Mouse (Mus musculus) G1E (cell line): ENCODE data around the gene 4931428F04Rik. TPM values are rescaled to one million over a fixed set of nuclear protein-coding genes. Genes with fewer than 3 reads are reported as not detected.
A peak's percentile ranks its signal among the peaks of the same experiment; 100 is the strongest.

Experiments
- ATAC-seq: 2 replicates; pipeline ENCODE4 v1.8.0; 2016; ENCODE audit warnings: mild to moderate bottlenecking; ENCODE audit not compliant: insufficient number of reproducible peaks, poor library complexity, low FRiP score, severe bottlenecking; ENCODE audit errors: extremely low read depth
- DNase-seq: peaks from one replicate; pipeline ENCODE4 v3.0.0; 2012; ENCODE audit warnings: low spot score
- H3K27me3 ChIP-seq: 2 replicates; pipeline ENCODE4 v1.6.1; 2012; ENCODE audit warnings: mild to moderate bottlenecking, low read length, inconsistent platforms; ENCODE audit not compliant: insufficient read depth
- H3K36me3 ChIP-seq: replicated peaks from 2 replicates; pipeline ENCODE3; 2012; ENCODE audit warnings: mild to moderate bottlenecking, inconsistent platforms
- H3K4me1 ChIP-seq: 2 replicates; pipeline ENCODE4 v1.6.1; 2012; ENCODE audit warnings: low read depth, low read length, inconsistent platforms, mixed read lengths; ENCODE audit not compliant: insufficient read depth
- H3K4me3 ChIP-seq: 2 replicates; pipeline ENCODE4 v1.5.1; 2012; ENCODE audit warnings: low read depth, mild to moderate bottlenecking, inconsistent platforms, low read length, moderate library complexity, mixed read lengths
- H3K9me3 ChIP-seq: replicated peaks from 2 replicates; pipeline ENCODE4 v1.6.1; 2012; ENCODE audit warnings: inconsistent platforms
- CTCF ChIP-seq: IDR thresholded peaks from 2 replicates; pipeline ENCODE4 v1.5.1; 2012; ENCODE audit warnings: low read depth, low read length, inconsistent platforms, mixed read lengths
- GATA1 ChIP-seq: IDR thresholded peaks from 2 replicates; pipeline ENCODE4 v1.6.1; 2012; ENCODE audit warnings: borderline replicate concordance, low read length, inconsistent platforms, mixed read lengths
- GATA2 ChIP-seq: IDR thresholded peaks from 2 replicates; pipeline ENCODE4 v1.6.1; 2012; ENCODE audit warnings: low read depth, low read length, inconsistent platforms, borderline replicate concordance
- POLR2AphosphoS5 ChIP-seq: IDR thresholded peaks from 2 replicates; pipeline ENCODE4 v1.6.1; 2012; ENCODE audit warnings: low read depth, low read length, inconsistent platforms; ENCODE audit not compliant: insufficient replicate concordance
- TAL1 ChIP-seq: conservative IDR thresholded peaks from 2 replicates; pipeline ENCODE4 v1.6.1; 2012; ENCODE audit warnings: low read depth, low read length, inconsistent platforms, mixed read lengths
- polyA plus RNA-seq: library from polyadenylated mRNA; stranded (reverse); fragments of >175 nt; gene quantifications from 2 replicates; pipeline ENCODE4 v1.2.3, GENCODE M21; 2012
- total RNA-seq, 2 experiments: library from RNA; stranded (forward) in 1 of 2; stranded (reverse) in 1 of 2; fragments of 200-1000 nt in 1 of 2; fragments of >200 nt in 1 of 2; fragmentation: Nextera tagmentation in 1 of 2; gene quantifications; 2 replicates each; pipeline ENCODE4 v1.2.3; 2014 to 2017

Gene 4931428F04Rik
- total and polyA plus RNA-seq, 3 experiments: 2.0 to 9.0 (median 2.6) TPM

DNA sequence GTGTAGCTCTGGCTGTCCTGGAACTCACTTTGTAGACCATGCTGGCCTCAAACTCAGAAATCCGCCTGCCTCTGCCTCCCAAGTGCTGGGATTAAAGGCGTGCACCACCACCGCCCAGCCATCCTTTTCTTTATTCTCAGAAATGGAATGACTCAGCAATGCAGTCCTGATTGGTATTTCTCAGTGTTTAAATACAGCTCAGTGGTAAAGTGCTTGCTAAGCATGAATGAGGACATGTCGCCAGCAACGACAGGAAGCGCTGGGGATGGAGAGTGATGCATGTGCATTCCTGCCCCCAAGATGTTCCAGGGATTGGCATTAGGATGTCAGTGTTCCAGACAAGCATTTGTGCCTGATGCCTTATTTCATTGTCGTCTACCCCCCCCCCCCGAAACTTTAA, 13.7 kb upstream of the 4931428F04Rik start:
- H3K27me3 ChIP-seq: no peaks in the 10 kb centered on the region
- H3K4me3 ChIP-seq: no peak overlapping the region
- H3K4me1 ChIP-seq: peaks cover 75% of the 10 kb centered on the region
- no peak for ATAC-seq
- no peaks in the 10 kb centered on the region; the same call in 1 of the 2 replicates for H3K9me3 ChIP-seq
- DNase-seq: no peak
- peaks cover 98% of the 10 kb centered on the region for H3K36me3 ChIP-seq
- TF ChIP-seq CTCF: no peak
- TF ChIP-seq GATA2: no peak
- TF ChIP-seq TAL1: no peak
- TF ChIP-seq POLR2AphosphoS5: no peak
- TF ChIP-seq GATA1: no peak

DNA sequence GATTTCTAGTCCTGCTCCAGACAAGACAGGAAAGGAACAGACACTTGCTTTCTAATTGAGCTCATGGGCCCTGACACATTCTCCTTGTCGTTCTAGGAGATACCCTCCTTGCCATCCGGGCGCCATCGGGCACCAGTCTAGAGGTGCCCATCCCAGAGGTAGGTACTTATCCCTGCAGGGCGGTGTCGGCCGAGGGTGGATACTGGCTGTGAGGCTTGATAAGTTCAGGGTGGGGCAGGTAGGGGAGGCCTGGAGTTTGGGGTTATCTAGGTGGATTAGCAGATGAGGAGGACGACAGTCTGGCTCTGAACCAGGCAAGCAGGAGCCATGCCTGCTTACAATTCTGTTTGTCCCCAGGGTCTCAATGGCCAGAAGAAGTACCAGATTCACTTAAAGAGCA, 10.3 kb upstream of the 4931428F04Rik start:
- DNase-seq: no peak
- ATAC-seq: no peak
- Histone ChIP-seq H3K4me1 (peaks cover 87% of the 10 kb centered on the region), H3K9me3 (no peaks in the 10 kb centered on the region; the same call in 1 of the 2 replicates), H3K36me3 (peaks cover 70% of the 10 kb centered on the region), H3K27me3 (no peaks in the 10 kb centered on the region), H3K4me3 (peak overlapping the region; percentile 45; the same call in 1 of the 2 replicates)
- TF ChIP-seq CTCF (no peak), TAL1 (no peak), POLR2AphosphoS5 (no peak), GATA1 (no peak), GATA2 (no peak)

DNA sequence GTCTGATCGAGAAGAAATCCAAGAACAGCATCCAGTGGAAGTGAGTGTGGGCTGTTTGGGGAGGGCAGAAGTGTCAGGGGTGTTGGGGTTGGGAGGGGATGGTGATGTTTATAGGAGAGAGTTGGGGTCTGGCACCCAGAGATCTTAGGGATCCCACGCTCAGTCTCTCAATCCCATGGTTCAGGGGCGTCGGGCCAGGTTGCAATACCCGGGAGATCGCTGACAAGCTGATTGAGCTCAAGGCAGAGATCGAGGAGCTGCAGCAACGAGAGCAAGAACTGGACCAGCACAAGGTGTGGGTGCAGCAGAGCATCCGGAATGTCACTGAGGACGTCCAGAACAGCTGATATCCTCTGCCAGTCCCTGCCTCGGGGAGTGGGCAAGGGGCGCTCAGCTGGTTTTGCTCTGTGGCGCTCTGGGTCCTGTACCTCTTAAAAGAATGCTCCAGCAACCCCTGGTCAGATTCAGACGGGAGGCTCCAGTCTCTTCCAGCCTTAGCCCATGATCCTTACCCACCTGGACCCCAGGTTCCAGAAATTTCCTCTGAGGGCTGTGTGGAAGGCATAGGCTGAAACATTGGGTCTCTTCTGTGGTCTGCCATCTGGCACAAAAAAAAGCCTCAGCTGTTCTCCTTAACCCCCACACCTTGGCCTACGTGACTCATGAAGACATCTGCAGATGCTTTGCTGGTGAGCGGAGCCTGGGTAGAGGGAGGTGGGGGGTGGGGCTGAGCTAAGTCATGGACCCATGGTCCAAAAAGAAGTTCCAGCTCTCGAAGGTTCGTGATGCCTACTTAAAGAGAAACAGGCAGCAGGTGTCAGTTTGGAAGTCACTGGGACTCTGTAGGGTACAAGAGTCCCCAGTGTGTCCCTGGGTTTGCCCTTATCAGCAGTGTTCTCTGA, 8.9 kb upstream of the 4931428F04Rik start:
- Histone ChIP-seq H3K4me3 (peak overlapping the region; percentile 98), H3K4me1 (peaks cover 73% of the 10 kb centered on the region), H3K9me3 (no peaks in the 10 kb centered on the region; the same call in 1 of the 2 replicates), H3K36me3 (peaks cover 58% of the 10 kb centered on the region), H3K27me3 (no peaks in the 10 kb centered on the region)
- TF ChIP-seq CTCF (no peak), POLR2AphosphoS5 (no peak), TAL1 (no peak), GATA2 (no peak), GATA1 (no peak)
- DNase-seq (no peak), ATAC-seq (0 out of 2 replicates have a peak, but pooled peaks have one; percentile 11)

DNA sequence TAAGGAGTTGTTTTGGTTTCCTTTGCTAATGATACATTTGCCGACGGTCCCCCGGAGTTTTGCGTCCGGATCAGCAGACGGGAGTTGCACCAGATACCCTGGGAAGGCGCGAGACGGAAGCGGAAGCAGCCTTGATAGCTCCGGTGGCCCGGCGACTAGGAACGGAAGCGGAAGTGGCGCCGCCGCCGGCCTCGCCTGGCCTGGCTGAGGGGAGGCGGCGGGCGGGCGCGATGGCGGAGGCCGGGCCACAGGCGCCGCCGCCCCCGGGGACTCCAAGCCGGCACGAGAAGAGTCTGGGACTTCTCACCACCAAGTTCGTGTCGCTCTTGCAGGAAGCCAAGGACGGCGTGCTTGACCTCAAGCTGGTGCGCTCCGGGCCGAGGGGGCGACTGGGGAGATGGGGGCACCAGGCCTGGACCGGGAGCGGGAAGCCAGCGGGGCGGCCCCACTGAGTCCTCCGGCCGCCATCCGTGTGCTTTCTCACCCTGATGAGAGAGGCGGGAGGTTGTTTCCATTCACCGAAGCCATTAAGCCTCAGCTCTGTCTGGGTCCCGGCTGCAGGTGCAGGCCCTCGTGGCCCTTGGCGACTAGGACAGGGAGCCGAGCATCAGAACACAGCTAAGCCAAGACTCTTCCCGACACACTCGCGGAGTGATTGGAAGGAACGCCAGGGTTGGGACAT, 8.0 kb upstream of the 4931428F04Rik start, which contains the start of gene E2f4:
Gene E2f4 (plus strand): TSS at position 153 of the 682 bp plus-strand sequence.
- Histone ChIP-seq H3K4me1 (peaks cover 64% of the 10 kb centered on the region), H3K9me3 (no peaks in the 10 kb centered on the region), H3K4me3 (peak within 1 kb of the TSS; percentile 98), H3K36me3 (peaks cover 53% of the 10 kb centered on the region), H3K27me3 (no peaks in the 10 kb centered on the region)
- ATAC-seq (peak; percentile 86), DNase-seq (peak; percentile 93)
- TF ChIP-seq TAL1: no peak
- TF ChIP-seq POLR2AphosphoS5: no peak
- no peak for TF ChIP-seq CTCF
- no peak for TF ChIP-seq GATA1
- TF ChIP-seq GATA2: no peak

DNA sequence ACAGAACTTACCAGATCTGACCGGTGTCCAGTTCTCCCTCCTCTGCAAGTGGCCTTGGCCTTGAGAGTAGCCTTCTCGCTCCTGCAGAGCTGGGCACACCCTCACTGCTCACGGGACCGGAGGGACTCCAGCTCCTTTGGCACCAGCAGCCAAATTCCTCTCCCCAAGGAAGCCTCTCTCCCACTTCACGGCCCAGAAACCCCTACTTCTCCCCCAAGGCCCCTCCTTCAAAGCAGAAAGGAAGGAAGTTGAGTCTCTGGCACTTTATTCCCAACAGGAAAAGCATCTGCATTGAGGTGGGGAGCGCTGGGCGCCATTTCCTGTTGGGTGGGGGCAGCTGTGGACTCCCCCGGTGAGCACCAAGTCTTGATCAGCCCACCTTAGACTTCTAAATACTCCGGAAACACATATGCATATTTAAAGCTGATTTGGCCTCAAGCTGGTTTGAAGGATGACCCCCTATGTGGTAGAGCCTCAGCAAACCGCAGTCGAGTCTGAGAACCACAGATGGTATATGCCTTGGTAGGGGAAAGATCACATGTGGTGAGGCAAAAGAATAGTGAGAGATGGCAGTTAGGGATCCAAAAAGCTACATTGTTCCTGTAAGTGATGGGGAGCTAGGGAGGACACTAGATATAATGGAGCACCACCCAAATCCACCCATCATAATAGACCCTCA, 6.4 kb upstream of the 4931428F04Rik start, which contains the start of gene Exoc3l:
Gene Exoc3l (minus strand): TSS at position 207 of the 679 bp plus-strand sequence.
- peaks cover 38% of the 10 kb centered on the region for H3K36me3 ChIP-seq
- ATAC-seq: no peak
- H3K4me3 ChIP-seq: peak within 1 kb of the TSS; percentile 98

DNA sequence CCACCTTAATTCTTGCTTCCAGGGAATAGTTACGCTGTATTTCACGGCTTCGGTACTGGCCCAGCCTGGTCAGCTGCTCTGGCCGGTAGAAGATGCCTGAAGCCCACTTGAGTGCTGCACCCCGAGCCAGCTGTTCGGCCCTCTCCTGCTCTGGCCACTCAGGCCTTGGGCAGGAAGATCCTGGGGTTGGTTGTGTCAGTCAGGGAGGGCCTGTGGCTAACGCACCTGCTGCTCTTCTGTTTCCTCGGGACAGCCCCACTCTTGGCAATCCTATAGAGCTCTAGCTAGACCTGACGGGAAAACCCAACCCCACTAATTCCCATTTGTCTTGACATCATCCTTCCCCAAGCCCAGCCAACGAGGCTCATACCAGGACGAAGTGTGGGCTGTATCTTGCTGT, 5.6 kb upstream of the 4931428F04Rik start:
- H3K4me3 ChIP-seq: no peak overlapping the region
- peaks cover 54% of the 10 kb centered on the region for H3K4me1 ChIP-seq
- no peak for DNase-seq
- no peaks in the 10 kb centered on the region; the same call in 1 of the 2 replicates for H3K27me3 ChIP-seq
- H3K36me3 ChIP-seq: peaks cover 30% of the 10 kb centered on the region
- H3K9me3 ChIP-seq: no peaks in the 10 kb centered on the region
- no peak for ATAC-seq
- TF ChIP-seq GATA2 (no peak), POLR2AphosphoS5 (no peak), TAL1 (no peak), GATA1 (no peak), CTCF (no peak)

More for the DNA sequence above, 6.4 kb upstream of the 4931428F04Rik start, which contains the start of gene Exoc3l:
- no peaks in the 10 kb centered on the region for H3K9me3 ChIP-seq
- H3K4me1 ChIP-seq: peaks cover 52% of the 10 kb centered on the region
- TF ChIP-seq GATA1 (no peak), GATA2 (no peak), POLR2AphosphoS5 (no peak), CTCF (no peak), TAL1 (no peak)
- no peak for DNase-seq
- H3K27me3 ChIP-seq: no peaks in the 10 kb centered on the region
